Mouse (Mus musculus): ENCODE data around the gene Nupl1.
A peak's percentile ranks its signal among the peaks of the same experiment; 100 is the strongest.

Gene Nupl1

GRCm38 (mm10) chr14:60238551-60238950 is 12.7 kb downstream of the Nupl1 start:
- no peak for DNase-seq (ENCODE audit: low read depth, low spot score)

GRCm38 (mm10) chr14:60219886-60220285 is 31.3 kb downstream of the Nupl1 start:
- no peak for DNase-seq (ENCODE audit: low read depth, low spot score)

- no peak for DNase-seq (ENCODE audit: low read depth, low spot score)
These were observed 33.6 kb downstream of the Nupl1 start for GRCm38 (mm10) chr14:60217616-60218015.

GRCm38 (mm10) chr14:60216125-60216524 is 35.1 kb downstream of the Nupl1 start:
- DNase-seq (ENCODE audit: low read depth, low spot score) = no peak

- no peak for DNase-seq (ENCODE audit: low read depth, low spot score)
These were observed 36.2 kb downstream of the Nupl1 start for GRCm38 (mm10) chr14:60215000-60215399.

GRCm38 (mm10) chr14:60214040-60214439 is 37.2 kb downstream of the Nupl1 start:
- peak; percentile 6 for DNase-seq (ENCODE audit: low read depth, low spot score)

GRCm38 (mm10) chr14:60209166-60209565 is 42.1 kb downstream of the Nupl1 start:
- DNase-seq (ENCODE audit: low read depth, low spot score) = no peak

- no peak for DNase-seq (ENCODE audit: low read depth, low spot score)
These were observed 46.2 kb downstream of the Nupl1 start for GRCm38 (mm10) chr14:60204993-60205392.

GRCm38 (mm10) chr14:60196884-60197283 is 54.3 kb downstream of the Nupl1 start, which contains the start of gene Atp8a2:
Gene Atp8a2, minus strand, starts transcription at chr14:60197179.
- DNase-seq (ENCODE audit: low read depth, low spot score) = no peak

- DNase-seq (ENCODE audit: low read depth, low spot score) = no peak
These were observed 55.2 kb downstream of the Nupl1 start for GRCm38 (mm10) chr14:60195999-60196398.

GRCm38 (mm10) chr14:60194606-60195005 is 56.6 kb downstream of the Nupl1 start:
- DNase-seq (ENCODE audit: low read depth, low spot score) = no peak

- DNase-seq (ENCODE audit: low read depth, low spot score) = no peak
These were observed 61.5 kb downstream of the Nupl1 start for GRCm38 (mm10) chr14:60189771-60190170.

GRCm38 (mm10) chr14:60188201-60188825 is 62.9 kb downstream of the Nupl1 start:
- DNase-seq (ENCODE audit: low read depth, low spot score) = no peak

- DNase-seq (ENCODE audit: low read depth, low spot score) = no peak
These were observed 69.9 kb downstream of the Nupl1 start for GRCm38 (mm10) chr14:60181306-60181705.

GRCm38 (mm10) chr14:60178571-60178955 is 72.7 kb downstream of the Nupl1 start:
- DNase-seq (ENCODE audit: low read depth, low spot score) = no peak

- no peak for DNase-seq (ENCODE audit: low read depth, low spot score)
These were observed 73.3 kb downstream of the Nupl1 start for GRCm38 (mm10) chr14:60177614-60178570.

GRCm38 (mm10) chr14:60176891-60177613 is 74.2 kb downstream of the Nupl1 start:
- peak; percentile 24 for DNase-seq (ENCODE audit: low read depth, low spot score)

- peak; percentile 11 for DNase-seq (ENCODE audit: low read depth, low spot score)
These were observed 74.8 kb downstream of the Nupl1 start for GRCm38 (mm10) chr14:60176469-60176890.

GRCm38 (mm10) chr14:60172286-60173055 is 78.8 kb downstream of the Nupl1 start:
- no peak for DNase-seq (ENCODE audit: low read depth, low spot score)

- DNase-seq (ENCODE audit: low read depth, low spot score) = no peak
These were observed 80.2 kb downstream of the Nupl1 start for GRCm38 (mm10) chr14:60170845-60171610.
